Mouse (Mus musculus): ENCODE data around the gene Cldn14. TPM values are rescaled to one million over a fixed set of nuclear protein-coding genes. Genes with fewer than 3 reads are reported as not detected.

Cldn14 gene
- total RNA-seq, 2 experiments from 2014 or later, result not detected

DNA sequence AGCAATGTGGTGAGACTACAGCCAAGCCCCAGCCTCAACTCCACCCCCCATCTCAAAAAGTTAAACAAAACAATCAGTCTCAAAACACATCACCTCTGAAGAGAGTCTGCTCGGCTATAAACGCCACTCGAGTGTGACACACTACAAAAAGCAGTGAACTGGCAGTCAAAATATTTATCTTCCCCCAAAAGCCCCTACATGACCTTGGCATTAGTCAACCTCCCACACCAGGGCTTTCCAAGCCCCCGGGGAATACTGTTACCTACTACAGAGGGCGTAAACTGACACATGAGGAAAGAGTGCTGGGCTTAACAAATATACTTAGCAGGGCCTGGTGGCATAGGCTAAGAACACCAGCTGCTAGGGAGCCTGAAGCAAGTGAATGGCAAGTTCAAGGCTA is 46.4 kb downstream of the Cldn14 start:
- no peak overlapping the region for H3K27ac ChIP-seq
- no peak for TF ChIP-seq CTCF (IDR thresholded peaks at IDR 0.05)
- no peak overlapping the region for H3K4me3 ChIP-seq

DNA sequence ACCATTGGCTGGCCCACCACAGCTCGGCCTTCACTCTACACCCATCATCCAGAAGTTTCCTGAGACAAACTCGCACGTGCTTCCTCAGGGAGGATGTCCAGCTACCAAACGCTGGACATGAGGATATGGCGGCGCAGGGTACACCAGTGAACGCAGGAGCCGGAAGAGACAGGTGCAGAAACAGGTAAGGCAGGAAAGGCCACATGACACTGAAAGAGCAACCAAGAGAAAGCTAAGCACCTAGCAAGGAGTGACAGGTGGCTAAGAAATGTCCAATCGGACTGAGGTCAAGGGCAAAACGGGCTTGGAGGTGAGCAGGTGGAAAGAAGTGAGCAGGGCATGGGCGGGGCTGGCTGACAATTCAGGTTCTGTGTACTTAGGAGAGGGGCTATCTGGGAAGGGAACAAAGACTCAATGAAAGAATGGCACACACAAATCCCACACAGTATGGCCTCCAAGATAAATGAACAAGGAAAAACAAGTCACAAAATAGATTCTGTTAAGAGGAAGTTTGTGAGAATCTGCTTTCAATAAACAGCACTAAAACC is 47.5 kb downstream of the Cldn14 start:
- DNase-seq, result no peak
- H3K27ac ChIP-seq, result no peak overlapping the region
- no peak for TF ChIP-seq CTCF (IDR thresholded peaks at IDR 0.05)
- intact Hi-C loops (cut with DNase I), result no loop called here
- no peak overlapping the region for H3K4me3 ChIP-seq

More for the DNA sequence above, 46.4 kb downstream of the Cldn14 start:
- DNase-seq, result no peak
- intact Hi-C loops (cut with DNase I), result no loop called here

DNA sequence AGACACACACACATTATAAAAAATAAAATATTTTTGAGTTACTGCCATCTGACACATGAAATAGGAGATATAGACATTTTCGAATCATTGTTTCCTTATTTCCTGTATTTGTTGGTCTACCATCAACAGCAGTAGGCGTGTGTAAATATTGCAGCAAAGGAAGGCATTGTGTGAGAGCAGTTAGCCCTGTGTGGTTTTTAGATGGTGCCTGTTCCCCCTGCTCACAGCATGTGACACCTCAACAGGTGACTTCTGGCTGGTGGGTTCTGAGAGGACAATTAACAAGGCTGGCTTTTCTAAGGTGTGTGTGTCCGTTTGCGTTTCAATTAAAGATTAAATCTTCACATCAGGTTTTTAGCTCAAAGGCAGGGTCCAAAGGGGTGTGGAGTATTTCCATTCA is 48.1 kb downstream of the Cldn14 start:
- no peak overlapping the region for H3K27ac ChIP-seq
- TF ChIP-seq CTCF (IDR thresholded peaks at IDR 0.05), result no peak
- H3K4me3 ChIP-seq, result no peak overlapping the region
- DNase-seq, result no peak
- intact Hi-C loops (cut with DNase I), result no loop called here

- Histone ChIP-seq H3K27ac (no peak overlapping the region), H3K4me3 (no peak overlapping the region)
- DNase-seq, result no peak
- no peak for TF ChIP-seq CTCF (IDR thresholded peaks at IDR 0.05)
- intact Hi-C loops (cut with DNase I), result no loop called here
Observed at GRCm38 (mm10) chr16:93957402-93957801, 51.2 kb downstream of the Cldn14 start.

DNA sequence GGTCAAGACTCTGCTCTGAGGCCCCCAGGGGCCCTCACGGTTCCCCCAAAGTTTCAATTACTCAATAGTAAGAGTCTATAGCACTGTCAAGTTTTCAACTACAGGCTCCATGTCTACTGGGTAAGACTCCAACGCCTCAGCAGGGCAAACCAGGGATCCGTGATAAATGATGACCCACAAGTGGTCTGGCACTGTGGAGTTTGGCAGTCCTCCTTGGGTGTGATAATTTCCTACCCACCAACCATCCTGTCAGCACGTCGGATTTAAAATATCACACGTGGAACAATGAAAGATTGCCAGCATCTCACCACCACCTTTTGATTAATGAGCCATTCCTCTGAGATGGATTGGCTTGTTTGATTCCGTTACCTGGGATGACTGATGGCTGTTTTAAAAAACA is 51.7 kb downstream of the Cldn14 start:
- intact Hi-C loops (cut with DNase I), result no loop called here
- DNase-seq, result no peak
- H3K4me3 ChIP-seq, result no peak overlapping the region
- TF ChIP-seq CTCF (IDR thresholded peaks at IDR 0.05), result no peak
- H3K27ac ChIP-seq, result no peak overlapping the region

- no peak for DNase-seq
- Histone ChIP-seq H3K27ac (no peak overlapping the region), H3K4me3 (no peak overlapping the region)
- intact Hi-C loops (cut with DNase I), result no loop called here
- TF ChIP-seq CTCF (IDR thresholded peaks at IDR 0.05), result no peak
Observed at GRCm38 (mm10) chr16:93947396-93947795, 61.2 kb downstream of the Cldn14 start.

- Histone ChIP-seq H3K4me3 (no peak overlapping the region), H3K27ac (no peak overlapping the region)
- DNase-seq, result no peak
- intact Hi-C loops (cut with DNase I), result no loop called here
- no peak for TF ChIP-seq CTCF (IDR thresholded peaks at IDR 0.05)
Observed at GRCm38 (mm10) chr16:93944301-93944700, 64.3 kb downstream of the Cldn14 start.

- TF ChIP-seq CTCF (IDR thresholded peaks at IDR 0.05), result no peak
- intact Hi-C loops (cut with DNase I), result no loop called here
Observed at GRCm38 (mm10) chr16:93942796-93943502, 65.7 kb downstream of the Cldn14 start.

GRCm38 (mm10) chr16:93941781-93942567 is 66.7 kb downstream of the Cldn14 start:
- no peak for DNase-seq
- no peak overlapping the region for H3K27ac ChIP-seq
- H3K4me3 ChIP-seq, result no peak overlapping the region
- intact Hi-C loops (cut with DNase I), result no loop called here
- TF ChIP-seq CTCF (IDR thresholded peaks at IDR 0.05), result no peak

More at GRCm38 (mm10) chr16:93942796-93943502, 65.7 kb downstream of the Cldn14 start:
- DNase-seq, result no peak
- no peak overlapping the region for H3K4me3 ChIP-seq
- no peak overlapping the region for H3K27ac ChIP-seq

DNA sequence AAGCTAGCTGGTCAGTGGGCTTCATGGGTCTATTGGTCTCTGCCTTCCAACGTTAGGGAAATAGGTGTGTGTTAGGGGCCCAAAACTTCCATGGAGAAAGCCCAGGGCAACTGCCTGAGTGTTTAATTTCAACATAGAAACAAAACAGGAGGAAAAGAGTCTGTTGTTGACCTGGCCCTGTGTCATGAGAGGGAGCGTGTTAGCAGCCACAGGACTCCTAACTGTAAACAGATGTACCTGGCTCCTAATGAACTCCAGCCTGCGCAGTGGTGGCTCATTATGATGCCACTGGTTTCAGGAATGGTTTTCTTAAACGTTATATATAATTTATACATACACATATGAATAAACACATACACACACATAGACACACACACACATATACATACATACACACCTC is 68.7 kb downstream of the Cldn14 start:
- H3K27ac ChIP-seq, result no peak overlapping the region
- DNase-seq, result no peak
- H3K4me3 ChIP-seq, result no peak overlapping the region
- intact Hi-C loops (cut with DNase I), result loop anchor here (2.0 to 5.0 kb wide), 2 partner anchors 37 to 321 kb away; no protein-coding TSS in a partner anchor
- no peak for TF ChIP-seq CTCF (IDR thresholded peaks at IDR 0.05)

GRCm38 (mm10) chr16:93938400-93938846 is 70.2 kb downstream of the Cldn14 start:
- DNase-seq, result peak; percentile 73
- Histone ChIP-seq H3K4me3 (peak overlapping the region; percentile 70), H3K27ac (peak overlapping the region; percentile 64)
- TF ChIP-seq CTCF (IDR thresholded peaks at IDR 0.05), result peak; percentile 87
- intact Hi-C loops (cut with DNase I), result loop anchor here (2.0 to 5.0 kb wide), 2 partner anchors 39 to 322 kb away; no protein-coding TSS in a partner anchor

GRCm38 (mm10) chr16:93935009-93935408 is 73.6 kb downstream of the Cldn14 start:
- no peak overlapping the region for H3K4me3 ChIP-seq
- TF ChIP-seq CTCF (IDR thresholded peaks at IDR 0.05), result no peak
- intact Hi-C loops (cut with DNase I), result loop anchor here (5.0 kb wide), 1 partner anchor 42 kb away; no protein-coding TSS in a partner anchor

DNA sequence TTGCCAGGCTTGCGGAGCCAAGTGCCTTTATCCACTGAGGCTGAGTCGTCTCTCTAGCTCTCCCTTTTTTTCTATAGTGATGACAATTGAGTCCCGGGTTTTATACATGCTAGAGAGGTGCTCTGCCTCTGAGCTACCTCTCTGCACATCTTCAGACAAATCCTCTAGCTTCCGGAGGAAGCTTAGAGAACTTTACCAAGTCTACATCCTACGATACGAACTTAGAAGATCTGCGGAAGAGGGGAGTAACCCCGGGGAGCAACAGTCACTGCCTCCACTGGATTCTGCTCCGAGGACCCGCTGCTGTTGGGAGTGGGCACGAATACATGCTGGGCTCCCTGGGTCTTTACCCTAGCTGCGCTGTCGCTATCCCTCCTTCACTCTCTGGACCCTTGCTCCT is 74.0 kb downstream of the Cldn14 start:
- intact Hi-C loops (cut with DNase I), result no loop called here
- Histone ChIP-seq H3K4me3 (no peak overlapping the region), H3K27ac (no peak overlapping the region)
- TF ChIP-seq CTCF (IDR thresholded peaks at IDR 0.05), result no peak
- no peak for DNase-seq

More at GRCm38 (mm10) chr16:93935009-93935408, 73.6 kb downstream of the Cldn14 start:
- no peak for DNase-seq
- H3K27ac ChIP-seq, result no peak overlapping the region
